Comparison of ENCODE assay signal across 8 mouse cellular contexts in genomic region chr2:25194486-25195171, GRCm38 (mm10). TPM values are rescaled to one million over a fixed set of nuclear protein-coding genes. Genes with fewer than 3 reads are reported as not detected.
DNase-seq lines count a peak whose midpoint lies in the region; ATAC-seq lines count a peak whose summit lies in the region.

No protein-coding gene starts in this region.

- ATAC-seq in kidney, embryonic 16.5 days (ENCODE audit: low FRiP score, low TSS enrichment) = no peak
- ATAC-seq in embryonic facial prominence, embryonic 14.5 days (ENCODE audit: low read depth) = no peak
- ATAC-seq in liver, embryonic 12.5 days = no peak
- ATAC-seq in stomach, embryonic 16.5 days (ENCODE audit: insufficient read depth, low FRiP score) = no peak
- ATAC-seq in inflammation-experienced regulatory T-cells, adult 6 months = no peak

- H3K9me3 ChIP-seq in kidney, embryonic 16.5 days (ENCODE audit: low read length) = no peaks in the 10 kb centered on the region
- H3K9me3 ChIP-seq in embryonic facial prominence, embryonic 14.5 days (ENCODE audit: control insufficient read depth, low read length) = no peaks in the 10 kb centered on the region
- no peaks in the 10 kb centered on the region for H3K9me3 ChIP-seq in liver, embryonic 12.5 days (replicated peaks)
- no peaks in the 10 kb centered on the region for H3K9me3 ChIP-seq in stomach, embryonic 16.5 days (replicated peaks; ENCODE audit: control insufficient read depth, low read length)

- H3K4me3 ChIP-seq in kidney, embryonic 16.5 days (ENCODE audit: low read length) = peak overlapping the region; percentile 48
- no peak overlapping the region for H3K4me3 ChIP-seq in embryonic facial prominence, embryonic 14.5 days (ENCODE audit: low read depth, low read length)
- peak overlapping the region; percentile 59 for H3K4me3 ChIP-seq in liver, embryonic 12.5 days
- peak overlapping the region; percentile 49 for H3K4me3 ChIP-seq in stomach, embryonic 16.5 days (replicated peaks; ENCODE audit: low read length)

- 79% methylated on average over 17 of the region's 17 CpGs for WGBS in kidney, embryonic 16.5 days
- WGBS in embryonic facial prominence, embryonic 14.5 days = 86% methylated on average over 13 of the region's 17 CpGs
- WGBS in liver, embryonic 12.5 days (ENCODE audit: insufficient replicate concordance) = 38% methylated on average over 17 of the region's 17 CpGs
- WGBS in stomach, embryonic 16.5 days = 77% methylated on average over 17 of the region's 17 CpGs

- 0 out of 2 replicates have a peak overlapping the region, but pooled peaks have one; percentile 56 for H3K27ac ChIP-seq in kidney, embryonic 16.5 days (ENCODE audit: low read length)
- H3K27ac ChIP-seq in embryonic facial prominence, embryonic 14.5 days (replicated peaks; ENCODE audit: low read depth, low read length) = no peak overlapping the region
- H3K27ac ChIP-seq in liver, embryonic 12.5 days = peak overlapping the region; percentile 84
- peak overlapping the region; percentile 97 for H3K27ac ChIP-seq in stomach, embryonic 16.5 days (ENCODE audit: low read length)

- peaks cover 40% of the 10 kb centered on the region for H3K4me1 ChIP-seq in kidney, embryonic 16.5 days (ENCODE audit: insufficient read depth, low read length)
- no peaks in the 10 kb centered on the region; the same call in 1 of the 2 replicates for H3K4me1 ChIP-seq in embryonic facial prominence, embryonic 14.5 days (ENCODE audit: control insufficient read depth, insufficient read depth, low read length)
- peaks cover 55% of the 10 kb centered on the region for H3K4me1 ChIP-seq in liver, embryonic 12.5 days
- H3K4me1 ChIP-seq in stomach, embryonic 16.5 days (ENCODE audit: control insufficient read depth, insufficient read depth, low read length) = peaks cover 35% of the 10 kb centered on the region

- peak overlapping the region; percentile 58 for H3K9ac ChIP-seq in kidney, embryonic 16.5 days (replicated peaks; ENCODE audit: low read length)
- H3K9ac ChIP-seq in embryonic facial prominence, embryonic 14.5 days (ENCODE audit: low read depth, low read length) = no peak overlapping the region
- peak overlapping the region; percentile 71 for H3K9ac ChIP-seq in liver, embryonic 12.5 days
- peak overlapping the region; percentile 75; the same call in 1 of the 2 replicates for H3K9ac ChIP-seq in stomach, embryonic 16.5 days (ENCODE audit: low read length)

- peak overlapping the region; percentile 70 for H3K4me2 ChIP-seq in kidney, embryonic 16.5 days (replicated peaks; ENCODE audit: low read depth, low read length)
- H3K4me2 ChIP-seq in embryonic facial prominence, embryonic 14.5 days (ENCODE audit: low read depth, low read length) = peak overlapping the region; percentile 51; the same call in 1 of the 2 replicates
- peak overlapping the region; percentile 85 for H3K4me2 ChIP-seq in liver, embryonic 12.5 days
- H3K4me2 ChIP-seq in stomach, embryonic 16.5 days (ENCODE audit: low read depth, low read length) = peak overlapping the region; percentile 68

- DNase-seq in kidney, adult 11 months = no peak
- no peak for DNase-seq in embryonic facial prominence, embryonic 14.5 days (ENCODE audit: low spot score)
- no peak for DNase-seq in adrenal gland, postnatal 10 days
- no peak for DNase-seq in urinary bladder, postnatal 36 days (ENCODE audit: low spot score in 2 of 2)

- peaks cover 8% of the 10 kb centered on the region for H3K36me3 ChIP-seq in kidney, embryonic 16.5 days (ENCODE audit: insufficient read depth, low read length)
- H3K36me3 ChIP-seq in embryonic facial prominence, embryonic 14.5 days (ENCODE audit: control insufficient read depth, insufficient read depth, low read length) = peaks cover 17% of the 10 kb centered on the region
- peaks cover 16% of the 10 kb centered on the region for H3K36me3 ChIP-seq in liver, embryonic 12.5 days
- H3K36me3 ChIP-seq in stomach, embryonic 16.5 days (ENCODE audit: control insufficient read depth, insufficient read depth, low read length) = 0 out of 2 replicates have a peak, but pooled peaks cover 3% of the 10 kb centered on the region

- peaks cover 12% of the 10 kb centered on the region for H3K27me3 ChIP-seq in kidney, embryonic 16.5 days (ENCODE audit: insufficient read depth, low read length)
- peaks cover 28% of the 10 kb centered on the region for H3K27me3 ChIP-seq in embryonic facial prominence, embryonic 14.5 days (replicated peaks; ENCODE audit: control insufficient read depth, insufficient read depth, low read length)
- peaks cover 9% of the 10 kb centered on the region for H3K27me3 ChIP-seq in liver, embryonic 12.5 days (replicated peaks)
- H3K27me3 ChIP-seq in stomach, embryonic 16.5 days (ENCODE audit: control insufficient read depth, insufficient read depth, low read length) = no peaks in the 10 kb centered on the region; the same call in 1 of the 2 replicates

RNA-seq across cellular contexts. Expression of gene Tor4a, which starts 2.1 kb away (rescaled TPM):
- polyA plus RNA-seq in kidney, embryonic 16.5 days (2015; fragmentation: Nextera tagmentation; extraction: Ambion mirVana) = 16.0 and 16.8 TPM in 2 replicates
- 7.5 and 7.8 TPM in 2 replicates for polyA plus RNA-seq in embryonic facial prominence, embryonic 14.5 days (2014; fragmentation: Nextera tagmentation; extraction: Ambion mirVana)
- polyA plus RNA-seq in liver, embryonic 12.5 days (2016; fragmentation: Nextera tagmentation; extraction: Ambion mirVana) = 7.2 and 7.4 TPM in 2 replicates
- 16.8 and 19.2 TPM in 2 replicates for polyA plus RNA-seq in stomach, embryonic 16.5 days (2015; fragmentation: Nextera tagmentation; extraction: Ambion mirVana)
- total RNA-seq in adrenal gland, postnatal 10 days (2021) = 10 to 100 TPM; 13.9 to 19.5 TPM
- polyA plus RNA-seq in inflammation-experienced regulatory T-cells, adult 6 months (2017; shearing (Covaris generic)) = 10 to 100 TPM; 55.3 to 73.9 (median 67.2) TPM

RNA-seq across cellular contexts. Expression of gene Nrarp, which starts 14.1 kb away (rescaled TPM):
- polyA plus RNA-seq in kidney, embryonic 16.5 days (2015; fragmentation: Nextera tagmentation; extraction: Ambion mirVana) = 18.4 and 18.8 TPM in 2 replicates
- 16.5 and 20.9 TPM in 2 replicates for polyA plus RNA-seq in embryonic facial prominence, embryonic 14.5 days (2014; fragmentation: Nextera tagmentation; extraction: Ambion mirVana)
- polyA plus RNA-seq in liver, embryonic 12.5 days (2016; fragmentation: Nextera tagmentation; extraction: Ambion mirVana) = 5.9 and 6.2 TPM in 2 replicates
- 9.9 and 11.0 TPM in 2 replicates for polyA plus RNA-seq in stomach, embryonic 16.5 days (2015; fragmentation: Nextera tagmentation; extraction: Ambion mirVana)
- total RNA-seq in adrenal gland, postnatal 10 days (2021) = 10 to 100 TPM; 15.1 to 15.5 TPM
- 1 to 10 TPM in 1 of 3 experiments, under 1 TPM in 2; 0.54 to 1.2 (median 0.59) TPM for polyA plus RNA-seq in inflammation-experienced regulatory T-cells, adult 6 months (2017; shearing (Covaris generic))

RNA-seq across cellular contexts. Expression of gene Nelfb, which starts 16.7 kb away (rescaled TPM):
- 131 and 138 TPM in 2 replicates for polyA plus RNA-seq in kidney, embryonic 16.5 days (2015; fragmentation: Nextera tagmentation; extraction: Ambion mirVana)
- 76.8 and 94.4 TPM in 2 replicates for polyA plus RNA-seq in embryonic facial prominence, embryonic 14.5 days (2014; fragmentation: Nextera tagmentation; extraction: Ambion mirVana)
- 56.7 and 61.5 TPM in 2 replicates for polyA plus RNA-seq in liver, embryonic 12.5 days (2016; fragmentation: Nextera tagmentation; extraction: Ambion mirVana)
- 102 and 109 TPM in 2 replicates for polyA plus RNA-seq in stomach, embryonic 16.5 days (2015; fragmentation: Nextera tagmentation; extraction: Ambion mirVana)
- total RNA-seq in adrenal gland, postnatal 10 days (2021) = 10 to 100 TPM; 46.3 to 48.8 TPM
- 10 to 100 TPM; 46.6 to 50.3 (median 47.0) TPM for polyA plus RNA-seq in inflammation-experienced regulatory T-cells, adult 6 months (2017; shearing (Covaris generic))

RNA-seq across cellular contexts. Expression of gene Stpg3, which starts 19.8 kb away (rescaled TPM):
- 0.54 and 0.82 TPM in 2 replicates for polyA plus RNA-seq in kidney, embryonic 16.5 days (2015; fragmentation: Nextera tagmentation; extraction: Ambion mirVana)
- not detected in 2 replicates for polyA plus RNA-seq in embryonic facial prominence, embryonic 14.5 days (2014; fragmentation: Nextera tagmentation; extraction: Ambion mirVana)
- not detected in 2 replicates for polyA plus RNA-seq in liver, embryonic 12.5 days (2016; fragmentation: Nextera tagmentation; extraction: Ambion mirVana)
- 0.06 TPM in 1 of 2 replicates, not detected in the other for polyA plus RNA-seq in stomach, embryonic 16.5 days (2015; fragmentation: Nextera tagmentation; extraction: Ambion mirVana)
- not detected for total RNA-seq in adrenal gland, postnatal 10 days (2021)
- polyA plus RNA-seq in inflammation-experienced regulatory T-cells, adult 6 months (2017; shearing (Covaris generic)) = not detected

RNA-seq across cellular contexts. Expression of gene Fam166a, which starts 23.9 kb away (rescaled TPM):
- polyA plus RNA-seq in kidney, embryonic 16.5 days (2015; fragmentation: Nextera tagmentation; extraction: Ambion mirVana) = 0.37 TPM in 1 of 2 replicates, not detected in the other
- not detected in 2 replicates for polyA plus RNA-seq in embryonic facial prominence, embryonic 14.5 days (2014; fragmentation: Nextera tagmentation; extraction: Ambion mirVana)
- 1.2 TPM in 1 of 2 replicates, not detected in the other for polyA plus RNA-seq in liver, embryonic 12.5 days (2016; fragmentation: Nextera tagmentation; extraction: Ambion mirVana)
- polyA plus RNA-seq in stomach, embryonic 16.5 days (2015; fragmentation: Nextera tagmentation; extraction: Ambion mirVana) = not detected in 2 replicates
- not detected for total RNA-seq in adrenal gland, postnatal 10 days (2021)
- not detected for polyA plus RNA-seq in inflammation-experienced regulatory T-cells, adult 6 months (2017; shearing (Covaris generic))
